Mouse (Mus musculus) midbrain, embryonic 13.5 days (tissue): ENCODE measurements at regions not wholly inside any gene's neighbourhood (a gene's known extent, or its start where the extent isn't known, plus 50 kb on each side); places are given as distances from the start of the nearest gene placed in this dataset.
A peak's percentile ranks its signal among the peaks of the same experiment; 100 is the strongest.
"Not testable (repeated sequence)": the region's sequence is repeated elsewhere in the genome, so short reads cannot be mapped to it uniquely, and the experiment has no call there.

ENCODE experiments used
- ATAC-seq: fragments of 200-750 bp; cut with Nextera tagmentation; 2 replicates; pipeline ENCODE4 v1.8.0; 2017; ENCODE audit warnings: mild to moderate bottlenecking, moderate TSS enrichment, moderate library complexity
- H3K27ac ChIP-seq: fragments of 300-500 bp; sonication (generic); 2 replicates; pipeline ENCODE4 v1.5.1; 2015; ENCODE audit warnings: inconsistent platforms, mild to moderate bottlenecking, moderate library complexity
- H3K27me3 ChIP-seq: fragments of 300-500 bp; sonication (generic); 2 replicates; pipeline ENCODE4 v1.6.1; 2015; ENCODE audit warnings: mild to moderate bottlenecking, inconsistent platforms
- H3K36me3 ChIP-seq: fragments of 300-500 bp; sonication (generic); 2 replicates; pipeline ENCODE4 v1.6.1; 2015; ENCODE audit warnings: mild to moderate bottlenecking, inconsistent platforms
- H3K4me1 ChIP-seq: fragments of 300-500 bp; sonication (generic); replicated peaks from 2 replicates; pipeline ENCODE4 v1.6.1; 2015; ENCODE audit warnings: inconsistent platforms
- H3K4me2 ChIP-seq: fragments of 300-500 bp; sonication (generic); replicated peaks from 2 replicates; pipeline ENCODE4 v1.6.1; 2015; ENCODE audit warnings: moderate library complexity, mild to moderate bottlenecking, inconsistent platforms
- H3K4me3 ChIP-seq: fragments of 300-500 bp; sonication (generic); replicated peaks from 2 replicates; pipeline ENCODE4 v1.5.1; 2015; ENCODE audit warnings: mild to moderate bottlenecking, inconsistent platforms
- H3K9ac ChIP-seq: fragments of 300-500 bp; sonication (generic); replicated peaks from 2 replicates; pipeline ENCODE4 v1.6.1; 2015; ENCODE audit warnings: mild to moderate bottlenecking, inconsistent platforms
- H3K9me3 ChIP-seq: fragments of 300-500 bp; sonication (generic); 2 replicates; pipeline ENCODE4 v1.6.1; 2016; ENCODE audit warnings: mild to moderate bottlenecking, inconsistent platforms
- WGBS: fragments of 180-500 bp; shearing (Covaris S2); methylation state at CpG from one replicate; pipeline ENCODE4 v1.1.7; 2015; 5-methylcytosine and 5-hydroxymethylcytosine counted together

GRCm38 (mm10) chr2:17946047-17946446 lies 50.7 kb downstream of the H2al2a start:
- Histone ChIP-seq H3K9ac (no peak overlapping the region), H3K4me1 (no peaks in the 10 kb centered on the region), H3K27me3 (no peaks in the 10 kb centered on the region), H3K9me3 (no peaks in the 10 kb centered on the region), H3K27ac (no peak overlapping the region), H3K4me3 (no peak overlapping the region), H3K36me3 (no peaks in the 10 kb centered on the region), H3K4me2 (no peak overlapping the region)
- ATAC-seq: no peak
- 78% methylated on average over 12 of the region's 12 CpGs for WGBS

DNA sequence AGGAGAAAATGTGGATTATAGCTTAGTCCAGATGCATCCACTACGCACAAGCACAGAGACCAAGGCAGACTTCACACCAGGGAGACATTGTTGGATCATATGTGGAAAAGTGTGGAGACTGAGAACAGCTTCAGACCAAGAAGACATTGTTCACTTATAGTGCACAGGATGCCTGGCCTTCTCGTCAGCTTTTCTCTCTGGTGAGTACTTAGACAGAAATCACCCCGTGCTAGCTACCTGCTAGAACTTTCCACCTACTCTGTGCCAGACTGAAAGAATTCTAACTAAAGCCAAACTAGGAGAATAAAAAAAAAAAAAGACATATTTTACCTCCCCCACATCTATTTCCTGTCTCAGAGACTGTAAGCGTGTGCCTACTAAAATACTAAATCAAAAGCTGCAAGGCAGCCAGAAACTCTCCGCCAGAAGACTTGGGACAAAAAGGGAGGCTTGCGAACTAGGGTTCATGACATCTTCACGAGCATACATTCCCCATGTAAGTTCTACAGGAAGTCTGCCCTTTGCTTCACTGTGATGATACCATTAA lies 51.3 kb downstream of the H2al2a start:
- Histone ChIP-seq H3K27me3 (no peaks in the 10 kb centered on the region), H3K9ac (no peak overlapping the region), H3K36me3 (no peaks in the 10 kb centered on the region), H3K4me3 (no peak overlapping the region), H3K4me2 (no peak overlapping the region), H3K4me1 (no peaks in the 10 kb centered on the region), H3K9me3 (no peaks in the 10 kb centered on the region), H3K27ac (no peak overlapping the region)
- WGBS: 84% methylated on average over 7 of the region's 7 CpGs
- no peak for ATAC-seq

DNA sequence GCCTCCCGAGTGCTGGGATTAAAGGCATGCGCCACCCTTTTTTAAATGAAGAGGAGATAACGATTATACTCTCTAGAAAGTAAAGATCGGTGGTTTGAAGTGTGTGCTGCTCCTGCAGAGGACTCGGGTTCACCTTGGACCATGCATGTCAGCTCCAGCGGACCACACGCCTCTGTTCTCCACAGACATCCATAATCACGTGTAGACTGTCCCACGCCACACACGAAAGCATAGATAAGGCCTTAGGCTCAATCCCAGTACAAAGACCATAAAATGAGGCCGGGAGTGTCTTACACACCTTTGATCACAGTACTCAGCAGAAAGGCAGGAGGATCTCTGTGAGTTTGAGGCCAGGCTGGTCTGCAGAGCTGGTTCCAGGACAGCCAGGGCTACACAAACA lies 53.3 kb downstream of the H2al2a start:
- ATAC-seq: no peak
- Histone ChIP-seq H3K9ac (no peak overlapping the region), H3K9me3 (no peaks in the 10 kb centered on the region), H3K4me3 (no peak overlapping the region), H3K27me3 (no peaks in the 10 kb centered on the region), H3K4me2 (no peak overlapping the region), H3K27ac (no peak overlapping the region), H3K36me3 (no peaks in the 10 kb centered on the region), H3K4me1 (0 out of 2 replicates have a peak, but pooled peaks cover 5% of the 10 kb centered on the region)
- WGBS: 94% methylated on average over 11 of the region's 11 CpGs

- Histone ChIP-seq H3K4me2 (no peak overlapping the region), H3K27ac (no peak overlapping the region), H3K27me3 (no peaks in the 10 kb centered on the region), H3K36me3 (no peaks in the 10 kb centered on the region), H3K4me3 (no peak overlapping the region), H3K4me1 (0 out of 2 replicates have a peak, but pooled peaks cover 5% of the 10 kb centered on the region), H3K9me3 (no peaks in the 10 kb centered on the region), H3K9ac (no peak overlapping the region)
- WGBS: 81% methylated on average over 8 of the region's 8 CpGs
- ATAC-seq: no peak
Measured at GRCm38 (mm10) chr2:17942528-17943387, 54.0 kb downstream of the H2al2a start.

DNA sequence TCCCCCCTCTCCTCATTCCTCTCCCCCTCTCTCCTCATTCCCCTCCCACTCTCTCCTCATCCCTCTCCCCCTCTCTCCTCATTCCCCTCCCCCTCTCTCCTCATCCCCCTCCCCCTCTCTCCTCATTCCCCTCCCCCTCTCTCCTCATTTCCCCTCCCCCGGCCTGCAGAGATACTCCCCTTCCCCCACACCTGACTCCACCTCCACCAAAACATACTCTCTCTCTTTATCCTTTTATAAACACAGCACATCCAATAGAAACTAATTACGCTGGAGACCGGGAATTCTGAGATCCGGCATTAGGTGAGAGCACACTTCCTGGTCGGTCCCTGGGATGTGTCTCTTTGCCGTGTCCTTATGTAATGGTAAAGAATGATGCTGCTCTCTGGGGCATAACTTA lies 54.8 kb downstream of the H2al2a start:
- no peak overlapping the region for H3K9ac ChIP-seq
- WGBS: 95% methylated on average over 6 of the region's 6 CpGs
- H3K36me3 ChIP-seq: no peaks in the 10 kb centered on the region
- no peak overlapping the region for H3K4me3 ChIP-seq
- H3K27ac ChIP-seq: no peak overlapping the region
- H3K4me1 ChIP-seq: 0 out of 2 replicates have a peak, but pooled peaks cover 5% of the 10 kb centered on the region
- ATAC-seq: no peak
- no peaks in the 10 kb centered on the region for H3K27me3 ChIP-seq
- H3K9me3 ChIP-seq: no peaks in the 10 kb centered on the region
- H3K4me2 ChIP-seq: no peak overlapping the region

DNA sequence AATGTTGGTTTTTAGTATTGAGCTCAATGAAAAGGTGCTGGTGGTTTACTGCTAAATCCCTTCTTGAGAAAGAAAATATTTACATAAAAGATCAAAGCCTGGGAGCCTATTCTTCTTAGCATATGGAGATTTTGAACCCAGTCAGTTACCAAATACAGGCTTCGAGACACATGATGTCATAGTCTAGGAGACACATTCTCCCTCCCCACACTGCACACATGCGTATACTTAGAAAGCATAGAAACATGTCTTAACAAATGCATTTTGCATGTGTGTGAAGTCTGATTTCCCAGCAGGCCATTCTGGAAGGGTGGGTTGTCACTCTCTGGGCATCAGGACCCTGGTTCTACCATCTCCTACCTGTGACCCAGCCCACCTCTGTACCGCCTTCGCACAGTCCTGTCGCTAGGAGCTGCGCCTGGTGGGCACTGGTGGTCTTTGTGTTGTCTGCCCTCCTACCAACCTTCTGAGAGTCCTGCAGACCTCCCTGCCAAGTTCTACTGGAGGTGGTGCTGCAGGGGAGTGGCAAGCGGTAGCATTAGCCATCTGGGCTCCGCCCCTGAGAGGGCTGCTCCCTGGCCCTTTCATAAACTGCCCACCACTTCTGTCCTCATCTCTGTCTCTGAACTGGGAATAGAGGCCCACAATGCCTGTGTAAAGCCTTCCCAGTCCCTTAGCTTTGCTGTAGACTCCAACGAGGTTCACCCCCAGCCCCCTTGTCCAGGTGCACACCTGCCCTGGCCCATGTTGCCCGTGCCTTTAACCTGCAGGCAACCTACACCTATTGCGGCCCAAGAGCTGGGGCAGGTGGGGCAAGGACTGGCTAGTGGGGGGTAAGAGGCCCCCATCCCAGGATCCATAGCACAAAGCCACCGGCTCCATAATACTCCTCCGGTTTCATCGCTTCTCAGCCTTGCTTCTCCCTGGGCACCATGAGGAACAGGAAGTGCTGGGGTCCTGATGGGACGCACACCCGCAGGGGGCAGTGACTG lies 56.6 kb downstream of the H2al2a start:
- H3K4me2 ChIP-seq, H3K9ac ChIP-seq, H3K36me3 ChIP-seq, H3K27me3 ChIP-seq, H3K4me1 ChIP-seq, H3K27ac ChIP-seq, H3K9me3 ChIP-seq, H3K4me3 ChIP-seq: not testable (repeated sequence)
- WGBS: 70% methylated on average over 14 of the region's 16 CpGs
- peak; percentile 58 for ATAC-seq

- 0 out of 2 replicates have a peak, but pooled peaks cover 5% of the 10 kb centered on the region for H3K4me1 ChIP-seq
- H3K36me3 ChIP-seq: no peaks in the 10 kb centered on the region
- H3K4me2 ChIP-seq: no peak overlapping the region
- H3K9ac ChIP-seq: no peak overlapping the region
- no peaks in the 10 kb centered on the region for H3K9me3 ChIP-seq
- no peaks in the 10 kb centered on the region for H3K27me3 ChIP-seq
- H3K27ac ChIP-seq: no peak overlapping the region
- H3K4me3 ChIP-seq: no peak overlapping the region
- no peak for ATAC-seq
- 76% methylated on average over 4 of the region's 4 CpGs for WGBS
Measured at GRCm38 (mm10) chr2:17939183-17939856, 57.4 kb downstream of the H2al2a start.

DNA sequence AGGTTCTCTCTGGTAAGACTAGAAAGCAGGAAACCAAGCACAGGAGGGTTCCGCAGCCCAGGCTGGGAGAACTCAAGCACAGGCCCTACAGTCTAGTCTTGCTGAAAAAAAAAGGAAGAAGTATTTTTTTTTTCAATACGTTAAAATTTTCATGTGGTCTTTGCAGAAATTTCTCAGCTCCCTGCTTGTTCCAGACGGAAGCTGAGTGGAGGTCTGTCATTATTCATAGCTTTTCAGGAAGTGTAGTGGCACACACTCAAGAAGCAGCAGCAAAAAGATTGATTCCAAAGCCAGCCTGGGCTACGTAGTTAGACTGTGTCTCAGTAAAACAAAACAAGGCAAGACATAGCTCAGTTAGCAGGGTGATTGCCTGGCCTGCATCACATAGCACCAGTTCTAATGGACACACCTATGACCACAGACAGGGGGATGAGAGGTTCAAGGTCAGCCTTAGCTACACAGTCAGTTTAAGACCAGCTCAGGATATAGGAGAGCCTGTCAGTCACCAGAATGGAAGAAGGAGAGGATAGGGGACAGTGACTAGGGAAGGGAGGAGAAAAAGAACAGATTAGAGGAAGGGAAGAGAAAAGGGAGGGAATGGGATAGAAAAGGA lies 60.1 kb downstream of the H2al2a start:
- H3K9ac ChIP-seq: no peak overlapping the region
- H3K27ac ChIP-seq: no peak overlapping the region
- 89% methylated on average over 4 of the region's 4 CpGs for WGBS
- H3K9me3 ChIP-seq: no peaks in the 10 kb centered on the region
- no peaks in the 10 kb centered on the region for H3K36me3 ChIP-seq
- no peak overlapping the region for H3K4me2 ChIP-seq
- H3K4me3 ChIP-seq: no peak overlapping the region
- H3K27me3 ChIP-seq: peaks cover 4% of the 10 kb centered on the region; the same call in 1 of the 2 replicates
- ATAC-seq: no peak
- peaks cover 19% of the 10 kb centered on the region for H3K4me1 ChIP-seq

DNA sequence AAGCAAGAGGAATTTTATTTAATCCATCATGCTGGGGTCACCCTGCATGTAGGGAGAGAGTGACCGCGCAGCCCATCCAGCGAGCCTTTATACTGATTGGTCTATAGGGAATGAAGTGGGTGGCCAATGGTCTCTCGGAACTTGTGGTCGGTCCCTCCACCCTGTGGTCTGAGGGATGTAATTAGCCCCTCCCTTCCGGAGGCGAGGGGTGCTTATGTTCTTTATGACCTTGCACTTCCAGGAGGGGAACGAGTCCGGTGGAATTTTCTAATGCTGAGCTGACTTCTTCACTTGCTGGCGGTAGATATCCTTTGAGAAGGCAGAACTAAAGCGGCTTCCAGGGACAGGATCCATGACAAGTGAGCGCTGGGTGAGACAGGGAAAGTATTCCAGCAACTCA lies 60.8 kb downstream of the H2al2a start:
- WGBS: 90% methylated on average over 12 of the region's 12 CpGs
- Histone ChIP-seq H3K9me3 (no peaks in the 10 kb centered on the region), H3K4me3 (no peak overlapping the region), H3K27me3 (peaks cover 7% of the 10 kb centered on the region; the same call in 1 of the 2 replicates), H3K9ac (no peak overlapping the region), H3K27ac (no peak overlapping the region), H3K4me1 (peaks cover 19% of the 10 kb centered on the region), H3K36me3 (no peaks in the 10 kb centered on the region), H3K4me2 (no peak overlapping the region)
- no peak for ATAC-seq

- H3K4me1 ChIP-seq: peaks cover 19% of the 10 kb centered on the region
- H3K27me3 ChIP-seq: peaks cover 7% of the 10 kb centered on the region; the same call in 1 of the 2 replicates
- no peak overlapping the region for H3K4me3 ChIP-seq
- H3K9me3 ChIP-seq: no peaks in the 10 kb centered on the region
- H3K4me2 ChIP-seq: no peak overlapping the region
- no peaks in the 10 kb centered on the region for H3K36me3 ChIP-seq
- no peak overlapping the region for H3K9ac ChIP-seq
- ATAC-seq: no peak
- no peak overlapping the region for H3K27ac ChIP-seq
- WGBS: 98% methylated on average over 6 of the region's 6 CpGs
Measured at GRCm38 (mm10) chr2:17935466-17935865, 61.3 kb downstream of the H2al2a start.

- Histone ChIP-seq H3K9me3 (no peaks in the 10 kb centered on the region), H3K4me3 (no peak overlapping the region), H3K36me3 (no peaks in the 10 kb centered on the region), H3K4me1 (peaks cover 19% of the 10 kb centered on the region), H3K27ac (no peak overlapping the region), H3K27me3 (peaks cover 7% of the 10 kb centered on the region; the same call in 1 of the 2 replicates), H3K4me2 (no peak overlapping the region), H3K9ac (no peak overlapping the region)
- no peak for ATAC-seq
- WGBS: 96% methylated on average over 10 of the region's 10 CpGs
Measured at GRCm38 (mm10) chr2:17934610-17935009, 62.1 kb downstream of the H2al2a start.
